Mouse (Mus musculus): ENCODE measurements around the gene Atp6v1a.

Gene Atp6v1a

GRCm38 (mm10) chr16:44139536-44140185 is at the start of gene Atp6v1a, which contains the start of gene Naa50:
Gene Atp6v1a (minus strand): TSS chr16:44139705.
Gene Naa50 (plus strand): TSS chr16:44139830.
- DNase-seq, result peak; percentile 93

GRCm38 (mm10) chr16:44188766-44189165 is 49.3 kb upstream of the Atp6v1a start:
- no peak for DNase-seq

- no peak for DNase-seq
These were observed 47.7 kb upstream of the Atp6v1a start for GRCm38 (mm10) chr16:44187172-44187571.

- no peak for DNase-seq
These were observed 45.3 kb upstream of the Atp6v1a start for GRCm38 (mm10) chr16:44184769-44185168.

- no peak for DNase-seq
These were observed 43.1 kb upstream of the Atp6v1a start for GRCm38 (mm10) chr16:44182597-44182996.

- no peak for DNase-seq
These were observed 39.0 kb upstream of the Atp6v1a start for GRCm38 (mm10) chr16:44178555-44178954.

GRCm38 (mm10) chr16:44176511-44176910 is 37.0 kb upstream of the Atp6v1a start:
- DNase-seq, result no peak

GRCm38 (mm10) chr16:44175001-44175400 is 35.5 kb upstream of the Atp6v1a start:
- no peak for DNase-seq

- no peak for DNase-seq
These were observed 34.5 kb upstream of the Atp6v1a start for GRCm38 (mm10) chr16:44173966-44174530.

- peak; percentile 73 for DNase-seq
These were observed 33.8 kb upstream of the Atp6v1a start, which contains the start of gene Usf3 for GRCm38 (mm10) chr16:44173155-44173941. Gene Usf3 (plus strand): TSS chr16:44173246.

- peak; percentile 98 for DNase-seq
These were observed 33.0 kb upstream of the Atp6v1a start for GRCm38 (mm10) chr16:44172297-44173154.

GRCm38 (mm10) chr16:44168990-44169389 is 29.5 kb upstream of the Atp6v1a start:
- DNase-seq, result no peak

GRCm38 (mm10) chr16:44165182-44165581 is 25.7 kb upstream of the Atp6v1a start:
- no peak for DNase-seq

GRCm38 (mm10) chr16:44163831-44164230 is 24.3 kb upstream of the Atp6v1a start:
- DNase-seq, result no peak

GRCm38 (mm10) chr16:44159325-44159724 is 19.8 kb upstream of the Atp6v1a start:
- no peak for DNase-seq

GRCm38 (mm10) chr16:44154497-44155057 is 15.1 kb upstream of the Atp6v1a start:
- DNase-seq, result no peak

GRCm38 (mm10) chr16:44149002-44149767 is 9.7 kb upstream of the Atp6v1a start:
- DNase-seq, result no peak

- DNase-seq, result no peak
These were observed 2.0 kb upstream of the Atp6v1a start for GRCm38 (mm10) chr16:44141483-44141882.

GRCm38 (mm10) chr16:44140186-44140787 is 782 bp upstream of the Atp6v1a start:
- peak; percentile 68 for DNase-seq

GRCm38 (mm10) chr16:44138979-44139535 is 448 bp downstream of the Atp6v1a start:
- peak; percentile 84 for DNase-seq
